Mouse (Mus musculus) liver, adult 2 months (tissue): ENCODE data around the gene Txk.

ENCODE experiments used
- CTCF ChIP-seq: fragments of 200-500 bp; IDR thresholded peaks from 2 replicates; pipeline ENCODE4 v1.5.1; 2011; ENCODE audit warnings: low read depth, low read length, control low read depth
- POLR2A ChIP-seq: fragments of 200-500 bp; IDR thresholded peaks from 2 replicates; pipeline ENCODE4 v1.6.1; 2011; ENCODE audit warnings: low read length, control low read depth; ENCODE audit not compliant: insufficient read depth; ENCODE audit errors: extremely low read depth

DNA sequence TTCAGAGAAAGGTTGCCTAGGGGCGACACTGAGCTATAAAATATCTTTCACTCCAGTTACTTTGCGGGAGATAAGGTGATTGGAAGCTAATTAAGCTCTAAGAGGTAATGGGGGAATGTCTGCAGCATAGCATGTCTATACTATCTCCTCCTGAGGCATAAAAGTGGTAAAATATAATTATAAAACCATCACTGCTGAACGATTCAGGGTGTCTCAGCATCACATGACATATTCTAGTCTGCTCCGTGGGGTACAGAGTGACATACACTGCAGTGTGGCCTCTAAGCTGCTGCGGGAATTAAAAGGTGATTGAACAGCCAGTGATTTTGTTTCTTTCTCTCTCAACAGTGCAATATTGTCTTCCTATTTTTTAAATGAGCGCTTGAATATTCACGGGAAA is 86.1 kb downstream of the Txk start:
- TF ChIP-seq POLR2A (no peak), CTCF (no peak)
